Mouse (Mus musculus) heart, adult 2 months (tissue): ENCODE data around the gene Tmem44. TPM values are rescaled to one million over a fixed set of nuclear protein-coding genes. Genes with fewer than 3 reads are reported as not detected.

Experiments
- DNase-seq, 2 experiments: peaks; one replicate each; pipeline ENCODE4 v3.0.0; 2021
- H3K27ac ChIP-seq: fragments of 200-600 bp; 2 replicates; pipeline ENCODE4 v1.8.1; 2022
- H3K27me3 ChIP-seq: fragments of 200-500 bp; 2 replicates; pipeline ENCODE4 v1.6.1; 2012; ENCODE audit warnings: mild to moderate bottlenecking, low read length, inconsistent platforms, mixed read lengths; ENCODE audit not compliant: control insufficient read depth, insufficient read depth
- H3K36me3 ChIP-seq: fragments of 200-500 bp; 2 replicates; pipeline ENCODE4 v1.6.1; 2012; ENCODE audit warnings: low read length, inconsistent platforms; ENCODE audit not compliant: control insufficient read depth, insufficient read depth
- H3K4me1 ChIP-seq: fragments of 200-500 bp; 2 replicates; pipeline ENCODE4 v1.6.1; 2011; ENCODE audit warnings: low read length; ENCODE audit not compliant: control insufficient read depth, insufficient read depth
- H3K4me3 ChIP-seq: fragments of 200-600 bp; 2 replicates; pipeline ENCODE4 v1.8.1; 2022
- H3K79me2 ChIP-seq: fragments of 200-500 bp; replicated peaks from 2 replicates; pipeline ENCODE4 v1.6.1; 2012; ENCODE audit warnings: mild to moderate bottlenecking, inconsistent platforms, low read length, moderate library complexity, mixed read lengths; ENCODE audit not compliant: control insufficient read depth, insufficient read depth
- H3K9ac ChIP-seq: fragments of 200-500 bp; 2 replicates; pipeline ENCODE4 v1.6.1; 2012; ENCODE audit warnings: low read depth, mild to moderate bottlenecking, control low read depth, inconsistent platforms, low read length, mixed read lengths
- CTCF ChIP-seq: fragments of 200-600 bp; IDR thresholded peaks from 2 replicates; pipeline ENCODE4 v1.8.1; 2022; ENCODE audit warnings: antibody characterized with exemption, mild to moderate bottlenecking, moderate library complexity
- EP300 ChIP-seq: fragments of 200-500 bp; IDR thresholded peaks from 2 replicates; pipeline ENCODE4 v1.6.1; 2011; ENCODE audit warnings: low read depth, low read length, control low read depth; ENCODE audit not compliant: insufficient read depth
- POLR2A ChIP-seq: fragments of 200-500 bp; IDR thresholded peaks from 2 replicates; pipeline ENCODE4 v1.6.1; 2011; ENCODE audit warnings: mild to moderate bottlenecking, low read depth, low read length, control low read depth; ENCODE audit not compliant: insufficient read depth
- WGBS: fragments of 180-500 bp; shearing (Covaris S2); methylation state at CpG from one replicate; pipeline ENCODE4 v1.1.7; 2018; 5-methylcytosine and 5-hydroxymethylcytosine counted together
- intact Hi-C: fragments of 180-260 bp; cut with DNase I; formaldehyde crosslinking; loops from one replicate; pipeline ENCODE4 v1.15.1; 2025
- polyA plus RNA-seq: library from polyadenylated mRNA; depleted of rRNA; stranded (reverse); fragments of >200 nt; gene quantifications from 2 replicates; pipeline ENCODE4 v1.2.3, GENCODE M21; 2012
- total RNA-seq, 2 experiments: library from RNA; stranded (reverse); gene quantifications; 2 replicates each; pipeline ENCODE4 v1.2.3; 2021

The Tmem44 gene
- total and polyA plus RNA-seq, 3 experiments: 4.4 to 9.8 (median 5.8) TPM

- WGBS: 75% methylated on average over 4 of the region's 4 CpGs
- Histone ChIP-seq H3K36me3 (no peaks in the 10 kb centered on the region; the same call in 1 of the 2 replicates), H3K27ac (no peak overlapping the region)
Observed at GRCm38 (mm10) chr16:30560601-30561000, 10.0 kb upstream of the Tmem44 start.

GRCm38 (mm10) chr16:30559312-30559992 is 8.8 kb upstream of the Tmem44 start:
- no peak for TF ChIP-seq POLR2A
- no peak for TF ChIP-seq EP300
- no peak for TF ChIP-seq CTCF
- Histone ChIP-seq H3K9ac (no peak overlapping the region), H3K27ac (no peak overlapping the region), H3K4me3 (no peak overlapping the region), H3K4me1 (no peaks in the 10 kb centered on the region), H3K36me3 (no peaks in the 10 kb centered on the region; the same call in 1 of the 2 replicates), H3K27me3 (no peaks in the 10 kb centered on the region), H3K79me2 (no peaks in the 10 kb centered on the region)
- intact Hi-C loops: loop anchor here (10.0 kb wide), 1 partner anchor 715 kb away; the partner anchor contains the start of gene Ppp1r2
- DNase-seq: no peak
- 58% methylated on average over 5 of the region's 5 CpGs for whole genome bisulfite sequencing

More at GRCm38 (mm10) chr16:30560601-30561000, 10.0 kb upstream of the Tmem44 start:
- Histone ChIP-seq H3K27me3 (no peaks in the 10 kb centered on the region), H3K79me2 (no peaks in the 10 kb centered on the region), H3K9ac (no peak overlapping the region), H3K4me3 (no peak overlapping the region), H3K4me1 (no peaks in the 10 kb centered on the region)
- DNase-seq: no peak
- intact Hi-C loops: no loop called here
- TF ChIP-seq CTCF (no peak), EP300 (no peak), POLR2A (no peak)

GRCm38 (mm10) chr16:30554109-30554508 is 3.5 kb upstream of the Tmem44 start:
- no peaks in the 10 kb centered on the region for H3K79me2 ChIP-seq
- intact Hi-C loops: loop anchor here (10.0 kb wide), 1 partner anchor 721 kb away; the partner anchor contains the start of gene Ppp1r2
- no peaks in the 10 kb centered on the region for H3K27me3 ChIP-seq
- DNase-seq: no peak
- H3K4me3 ChIP-seq: no peak overlapping the region
- H3K27ac ChIP-seq: no peak overlapping the region; the same call in 1 of the 2 replicates
- 99% methylated on average over 8 of the region's 8 CpGs for WGBS
- no peaks in the 10 kb centered on the region for H3K36me3 ChIP-seq
- no peak for TF ChIP-seq EP300
- no peak for TF ChIP-seq CTCF
- TF ChIP-seq POLR2A: no peak
- H3K4me1 ChIP-seq: peaks cover 10% of the 10 kb centered on the region
- H3K9ac ChIP-seq: no peak overlapping the region

DNA sequence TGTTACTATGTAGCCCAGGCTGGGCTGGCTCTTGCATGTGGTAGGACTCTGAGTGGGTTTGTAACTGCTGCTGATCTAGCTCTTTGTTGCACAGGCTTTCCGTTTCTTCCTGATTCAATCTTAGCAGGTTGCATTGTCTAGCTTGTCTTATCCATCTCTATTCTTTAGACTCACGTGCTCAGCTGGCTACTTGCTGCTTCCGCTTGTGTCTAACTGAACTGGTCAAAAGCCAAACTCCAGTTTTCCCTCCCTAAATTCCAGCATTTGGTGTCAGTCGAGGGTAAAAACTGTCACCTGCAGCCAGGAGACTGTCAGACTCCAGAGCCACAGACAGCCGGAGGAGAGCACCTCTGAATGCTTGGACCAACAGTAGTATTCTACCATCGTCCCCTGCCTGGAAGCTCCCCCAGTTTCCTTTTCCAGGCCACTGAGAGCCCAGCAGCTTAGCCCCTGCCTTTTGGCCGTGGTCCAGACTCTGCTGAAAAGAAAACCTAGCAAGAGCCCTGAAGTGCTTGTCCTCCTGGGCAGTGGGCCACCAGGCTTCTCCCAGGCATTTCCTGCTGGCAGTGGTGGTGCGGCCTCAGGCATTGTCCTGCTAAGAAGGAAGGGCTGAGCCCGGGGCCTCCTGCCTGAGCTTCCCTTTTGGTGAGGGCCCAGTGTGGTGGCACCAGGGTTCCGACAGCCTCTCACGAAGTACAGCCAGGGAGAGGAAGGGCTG is 2.1 kb upstream of the Tmem44 start:
- H3K4me1 ChIP-seq: peaks cover 12% of the 10 kb centered on the region
- H3K79me2 ChIP-seq: no peaks in the 10 kb centered on the region
- H3K27me3 ChIP-seq: no peaks in the 10 kb centered on the region
- WGBS: 14% methylated on average over 11 of the region's 11 CpGs
- DNase-seq: peak; percentile 83 to 89
- no peaks in the 10 kb centered on the region for H3K36me3 ChIP-seq
- peak overlapping the region; percentile 77 for H3K27ac ChIP-seq
- 0 out of 2 replicates have a peak overlapping the region, but pooled peaks have one; percentile 6 for H3K4me3 ChIP-seq
- H3K9ac ChIP-seq: no peak overlapping the region
- intact Hi-C loops: loop anchor here (10.0 kb wide), 1 partner anchor 722 kb away; the partner anchor contains the start of gene Ppp1r2
- TF ChIP-seq CTCF (no peak), POLR2A (no peak), EP300 (0 out of 2 replicates have a peak, but pooled peaks have one; percentile 0)

DNA sequence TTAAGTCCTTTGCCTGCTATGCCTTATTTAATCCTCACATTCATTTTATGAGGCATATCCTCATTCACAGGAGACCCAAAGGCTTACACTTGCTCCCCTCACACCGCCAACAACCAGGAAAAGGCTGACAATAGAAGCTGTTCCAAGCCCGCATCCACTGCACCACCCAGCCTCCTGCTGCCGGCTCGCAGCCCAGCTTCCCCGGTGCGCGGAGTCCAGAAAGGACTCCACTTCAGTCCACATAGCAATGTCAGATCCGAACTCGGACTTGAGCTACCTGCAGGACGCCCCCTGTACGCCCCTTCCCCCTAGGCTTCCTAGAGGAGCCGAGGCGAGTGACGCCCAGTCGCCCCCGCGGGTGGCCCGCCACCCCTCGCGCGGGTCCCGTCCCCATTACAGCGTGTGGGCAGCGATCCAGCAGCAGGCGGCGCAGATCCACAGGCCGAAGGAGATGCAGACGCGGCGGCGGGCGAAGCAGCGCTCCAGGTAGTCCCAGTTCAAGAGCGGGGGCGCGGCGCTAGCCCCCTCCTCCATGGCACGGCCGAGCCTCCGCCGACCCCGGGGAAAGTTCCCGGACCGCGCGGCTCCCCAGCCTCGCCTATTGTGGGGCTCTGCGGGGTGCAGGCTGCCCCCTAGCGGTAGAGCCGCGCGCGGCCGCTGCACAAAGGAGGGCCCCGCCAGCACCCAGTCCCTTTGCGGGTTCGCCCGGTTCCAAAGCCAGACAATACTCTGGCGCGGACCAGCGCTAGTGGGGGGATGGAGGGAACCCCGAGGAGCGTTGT is 485 bp downstream of the Tmem44 start:
- WGBS: 1% methylated on average over 63 of the region's 63 CpGs
- no peak for TF ChIP-seq POLR2A
- peak; percentile 93 for TF ChIP-seq CTCF

More for the DNA sequence above, 485 bp downstream of the Tmem44 start:
- H3K9ac ChIP-seq: peak overlapping the region; percentile 96
- H3K4me3 ChIP-seq: peak overlapping the region; percentile 88
- H3K27ac ChIP-seq: peak overlapping the region; percentile 90
- H3K36me3 ChIP-seq: no peaks in the 10 kb centered on the region
- no peaks in the 10 kb centered on the region for H3K27me3 ChIP-seq
- H3K4me1 ChIP-seq: peaks cover 12% of the 10 kb centered on the region
- DNase-seq: peak; percentile 88 to 90
- intact Hi-C loops: loop anchor here (10.0 kb wide), 1 partner anchor 725 kb away; the partner anchor contains the start of gene Ppp1r2
- no peaks in the 10 kb centered on the region for H3K79me2 ChIP-seq
